Mouse (Mus musculus) MEL-GATA-1-ER (cell line): Measurements from ENCODE around the gene Tbc1d2b.

Experiments
- DNase-seq: peaks from one replicate; pipeline ENCODE4 v3.0.0-alpha.2; 2012; ENCODE audit warnings: low read depth; ENCODE audit errors: extremely low read depth

Gene Tbc1d2b

DNA sequence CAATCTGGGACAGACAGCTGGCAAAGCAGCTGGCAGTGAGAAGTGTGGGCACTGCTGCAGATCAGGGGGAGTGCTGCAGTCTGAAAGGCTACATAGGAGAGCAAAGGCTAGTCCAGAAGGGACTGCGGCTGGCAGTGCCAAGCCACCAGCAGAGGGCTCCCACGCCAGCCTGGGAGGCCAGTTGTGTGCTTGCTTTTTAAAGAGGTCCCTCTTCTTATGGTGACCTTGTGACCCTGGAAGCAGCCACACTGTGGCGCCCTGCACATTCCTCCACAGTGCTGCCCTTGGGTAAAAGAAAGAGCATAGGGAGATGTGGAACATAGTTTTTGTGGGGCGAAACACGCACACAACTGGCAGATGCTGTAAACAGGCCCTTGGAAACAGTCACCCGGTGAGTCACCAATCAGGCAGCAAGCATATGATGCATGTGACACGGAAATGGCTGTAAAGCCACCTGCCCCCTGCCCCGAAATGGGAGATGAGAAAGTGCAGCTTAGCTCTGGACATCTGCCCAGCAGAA, 66.1 kb downstream of the Tbc1d2b start:
- no peak for DNase-seq

DNA sequence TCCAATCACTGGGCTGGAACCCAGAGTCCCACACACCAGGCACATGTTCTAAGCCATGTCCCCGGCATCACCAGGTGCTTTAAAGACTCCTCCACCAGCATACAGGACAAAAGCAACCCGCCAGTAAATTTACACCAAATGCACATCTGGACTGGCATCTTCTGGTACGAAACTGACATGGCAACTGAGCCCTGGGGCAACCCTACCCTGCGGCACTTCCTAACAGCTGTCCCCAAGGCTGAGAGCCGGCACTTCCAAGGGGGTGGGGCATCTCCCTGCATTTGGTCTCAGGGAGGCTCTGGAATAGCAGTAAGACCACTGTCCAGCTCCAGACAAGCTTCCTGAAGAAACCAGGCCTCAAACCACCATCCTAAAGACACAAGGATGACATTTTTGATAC, 67.4 kb downstream of the Tbc1d2b start:
- no peak for DNase-seq

DNA sequence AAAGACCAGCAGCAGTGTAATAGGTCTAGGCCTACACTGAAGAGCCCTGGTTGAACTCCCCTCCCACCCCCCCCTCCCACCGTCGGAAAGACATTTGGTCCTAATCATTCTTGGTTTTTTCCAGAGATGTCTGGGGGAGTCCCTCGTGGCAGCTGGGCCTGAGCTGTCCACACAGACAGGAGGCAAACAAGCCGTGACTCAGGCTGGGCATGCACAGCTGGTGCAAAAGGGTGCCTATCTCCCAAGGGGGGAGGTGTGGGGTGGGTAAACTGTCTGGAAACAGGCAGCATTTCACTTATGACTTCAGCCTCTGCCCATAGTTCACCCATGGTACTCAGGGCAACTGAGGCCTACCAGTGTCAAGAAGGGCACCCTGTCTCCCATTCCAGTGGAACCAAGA, 69.1 kb downstream of the Tbc1d2b start:
- no peak for DNase-seq

DNA sequence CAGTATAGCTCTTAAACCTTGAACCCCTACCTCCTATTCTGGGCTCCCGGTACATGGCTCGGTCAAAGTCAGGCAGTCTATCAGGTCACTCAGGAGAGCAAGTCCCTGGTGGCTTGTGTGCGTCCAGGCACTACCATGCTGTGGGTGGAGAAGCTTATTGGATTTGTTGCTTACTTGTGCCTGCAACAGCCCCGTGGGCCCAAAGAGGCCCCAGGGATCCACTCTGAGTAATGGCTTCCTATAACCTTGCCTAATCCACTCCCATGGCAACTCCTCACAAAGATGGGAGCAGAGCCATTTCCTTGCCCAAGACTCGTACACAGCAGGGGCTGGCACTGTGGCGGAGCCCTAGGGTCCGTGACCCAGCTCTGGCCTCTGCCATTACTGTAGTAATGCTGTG, 69.5 kb downstream of the Tbc1d2b start:
- DNase-seq, result no peak

DNA sequence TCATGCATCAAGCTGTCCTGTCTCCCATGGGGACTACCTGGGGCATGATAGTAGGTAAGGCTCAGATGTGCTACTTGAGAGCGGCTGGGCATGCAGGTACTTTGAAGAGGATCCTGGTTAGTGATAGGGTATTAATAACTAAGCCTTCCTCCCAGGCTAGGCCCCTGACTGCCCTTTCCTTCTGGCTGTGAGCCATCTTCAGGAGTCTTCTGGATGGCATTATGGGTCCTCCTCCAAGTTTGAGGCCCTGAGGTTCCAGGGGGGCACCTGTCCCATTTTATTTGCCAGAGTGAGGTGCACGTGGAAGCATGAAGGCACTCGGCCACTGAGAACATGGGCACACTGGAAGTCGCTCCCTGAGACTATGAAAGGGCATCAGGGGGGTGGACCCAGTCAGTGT, 70.1 kb downstream of the Tbc1d2b start:
- DNase-seq, result no peak

DNA sequence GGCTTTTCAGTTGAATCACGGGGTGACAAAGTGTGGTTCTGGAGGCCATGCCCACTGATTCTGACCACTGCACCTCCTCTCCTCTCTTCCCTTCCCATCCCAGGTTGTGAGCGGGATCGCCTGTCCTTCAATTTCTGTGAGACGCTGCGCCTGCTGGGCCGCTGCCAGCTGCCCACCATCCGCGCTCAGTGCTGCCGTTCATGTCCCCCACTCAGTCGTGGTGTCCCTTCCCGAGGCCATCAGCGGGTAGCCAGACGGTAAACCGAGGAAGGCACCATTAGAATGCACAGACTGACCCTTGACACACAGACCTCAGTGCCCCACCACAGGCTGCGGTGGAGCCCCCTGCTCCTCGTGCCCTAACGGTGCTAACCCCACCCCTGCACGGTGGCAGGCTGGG, 71.0 kb downstream of the Tbc1d2b start:
- no peak for DNase-seq

DNA sequence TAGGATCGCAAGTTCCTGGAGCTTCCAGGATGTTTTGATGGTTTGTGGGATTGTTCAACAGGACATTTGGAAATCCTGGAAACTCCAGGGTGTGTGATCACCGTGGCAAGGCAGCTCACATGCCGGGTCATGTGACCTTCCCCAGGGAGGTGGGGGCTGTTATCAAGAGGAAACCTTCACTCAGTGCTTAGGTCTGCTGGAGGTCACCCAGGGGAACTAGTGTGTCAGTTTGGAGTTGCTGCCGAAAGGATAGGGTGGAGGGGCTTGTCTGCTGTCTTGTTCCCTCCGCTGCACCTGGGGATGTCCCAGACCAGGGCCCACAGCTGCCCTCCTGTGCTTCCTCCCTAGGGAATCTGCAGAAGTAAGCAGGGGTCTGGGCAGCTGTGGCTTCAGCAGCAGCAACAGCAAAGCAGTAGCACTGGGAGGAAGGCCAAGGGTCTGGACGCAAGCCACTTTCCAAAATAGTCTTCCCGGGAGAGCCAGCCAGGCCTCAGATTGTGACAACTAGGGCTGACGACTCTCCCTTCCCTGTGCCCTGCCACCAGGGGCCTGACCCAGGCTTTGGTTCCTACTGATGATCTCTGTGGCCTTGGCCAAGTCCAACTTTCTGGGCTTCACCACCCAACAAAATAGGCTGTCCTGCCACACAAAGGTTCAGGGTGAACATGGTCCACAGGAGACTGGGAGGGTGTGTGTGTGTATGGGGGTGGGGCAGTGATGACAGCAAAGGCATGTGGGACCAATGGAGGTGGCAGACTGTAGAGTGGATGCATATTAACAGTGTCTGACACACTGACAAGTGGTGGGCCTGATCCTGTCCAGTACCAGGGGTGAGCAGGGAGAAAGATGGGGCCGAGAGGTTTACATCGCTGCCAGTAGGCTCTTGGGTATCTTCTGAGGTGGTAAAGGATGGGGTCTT, 71.8 kb downstream of the Tbc1d2b start:
- DNase-seq, result no peak

DNA sequence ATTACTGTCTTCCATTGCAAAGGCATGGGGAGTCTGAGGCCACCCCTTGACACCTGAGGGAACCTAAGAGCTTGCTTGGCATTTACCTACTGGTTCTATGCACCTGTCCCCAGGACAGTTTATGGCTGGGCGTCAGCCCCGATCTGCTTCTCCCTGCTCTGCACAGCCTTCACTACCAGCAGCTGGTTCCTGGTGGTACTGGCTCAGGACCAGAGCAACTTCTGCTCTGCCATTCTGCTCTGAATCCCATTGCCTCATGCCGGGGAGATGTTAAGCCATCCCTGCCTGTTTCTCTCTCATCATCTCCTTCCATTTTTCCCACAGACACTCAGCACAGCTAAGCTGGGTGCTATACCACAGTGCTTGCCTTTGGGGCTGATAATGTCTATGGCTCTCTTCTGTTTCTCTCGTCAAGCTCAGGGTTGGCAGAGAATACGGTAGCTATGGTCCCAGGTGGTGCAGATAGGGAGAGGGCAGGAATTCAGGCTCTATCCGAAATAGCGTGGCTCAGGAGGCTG, 72.7 kb downstream of the Tbc1d2b start:
- no peak for DNase-seq

DNA sequence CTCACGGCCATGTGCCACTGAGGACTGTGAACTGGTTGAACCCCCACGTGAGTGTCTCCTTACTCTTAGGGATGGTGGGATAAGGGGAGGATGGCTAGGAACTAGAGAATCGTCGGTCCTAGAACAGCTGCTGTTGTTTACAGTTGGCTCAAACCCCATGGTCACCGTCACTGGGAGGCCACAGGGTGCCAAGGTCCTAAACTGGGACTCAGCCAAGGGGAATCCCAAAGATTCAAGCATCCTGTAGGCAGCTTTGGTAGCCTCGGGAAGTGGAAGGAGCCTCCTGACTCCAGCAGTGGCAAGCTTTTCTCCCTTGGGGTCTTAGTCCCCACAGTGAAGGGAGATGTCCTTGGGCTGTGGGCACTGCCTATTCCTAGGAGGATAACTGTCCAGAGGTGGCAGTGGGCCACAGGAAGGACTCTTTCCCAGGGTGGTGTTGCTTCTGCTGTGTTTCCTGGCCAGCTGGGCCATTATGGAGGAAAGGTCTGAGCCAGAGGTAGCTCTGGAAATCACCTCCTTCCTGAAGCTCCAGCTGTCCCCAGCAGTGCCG, 73.4 kb downstream of the Tbc1d2b start:
- no peak for DNase-seq

DNA sequence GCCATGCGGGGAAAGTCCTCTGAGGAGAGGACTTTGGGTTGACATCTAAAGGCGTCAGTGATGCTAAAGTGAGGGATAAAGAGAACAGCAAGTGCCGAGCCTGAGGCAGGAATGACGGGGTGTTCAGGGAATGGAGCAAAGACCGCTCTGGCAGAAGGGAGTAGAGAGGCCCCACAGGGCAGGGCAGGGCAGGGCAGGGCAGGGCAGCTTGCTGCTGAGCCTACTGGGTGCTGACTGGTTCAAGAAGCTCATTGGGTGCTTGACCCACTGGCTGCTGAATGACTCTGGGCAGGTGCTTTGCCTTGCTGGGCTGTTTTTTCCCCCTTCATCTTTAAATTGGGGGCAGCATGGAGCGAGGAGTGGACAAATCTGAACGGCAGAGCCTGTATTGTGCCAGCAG, 74.3 kb downstream of the Tbc1d2b start:
- DNase-seq, result no peak

DNA sequence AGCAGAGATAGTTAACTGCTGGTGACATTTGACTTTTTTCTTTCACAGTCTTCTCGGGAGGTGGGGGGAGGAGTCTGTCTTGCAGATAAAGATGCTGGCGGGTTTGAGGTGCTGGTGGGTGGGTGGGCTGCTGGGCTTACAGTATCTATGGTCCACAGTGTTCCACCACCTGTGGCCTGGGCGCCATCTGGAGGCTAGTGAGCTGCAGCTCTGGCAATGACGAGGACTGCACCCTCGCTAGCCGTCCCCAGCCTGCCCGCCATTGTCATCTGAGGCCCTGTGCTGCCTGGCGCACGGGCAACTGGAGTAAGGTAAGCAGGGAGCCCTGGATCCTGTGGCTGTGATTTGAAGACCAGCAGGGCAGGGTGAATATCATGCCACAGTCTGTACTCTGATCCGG, 75.6 kb downstream of the Tbc1d2b start:
- DNase-seq, result no peak

DNA sequence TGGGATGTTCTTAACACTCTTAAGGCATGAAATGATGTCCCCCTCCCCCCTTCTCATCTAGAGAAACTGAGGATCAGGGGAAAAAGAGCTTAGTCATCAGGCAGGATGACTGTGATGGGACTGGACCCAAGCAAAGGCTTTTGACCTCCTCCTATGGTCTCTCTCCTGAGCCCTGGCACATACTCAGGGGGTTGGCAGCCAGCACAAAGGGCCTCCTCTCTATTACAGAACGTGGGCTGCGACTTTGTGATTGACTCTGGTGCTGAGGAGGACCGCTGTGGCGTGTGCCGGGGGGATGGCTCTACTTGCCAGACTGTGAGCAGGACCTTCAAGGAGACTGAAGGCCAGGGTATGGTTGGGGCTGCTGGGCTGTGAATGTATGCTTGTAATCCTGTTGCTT, 81.2 kb downstream of the Tbc1d2b start:
- DNase-seq, result no peak

DNA sequence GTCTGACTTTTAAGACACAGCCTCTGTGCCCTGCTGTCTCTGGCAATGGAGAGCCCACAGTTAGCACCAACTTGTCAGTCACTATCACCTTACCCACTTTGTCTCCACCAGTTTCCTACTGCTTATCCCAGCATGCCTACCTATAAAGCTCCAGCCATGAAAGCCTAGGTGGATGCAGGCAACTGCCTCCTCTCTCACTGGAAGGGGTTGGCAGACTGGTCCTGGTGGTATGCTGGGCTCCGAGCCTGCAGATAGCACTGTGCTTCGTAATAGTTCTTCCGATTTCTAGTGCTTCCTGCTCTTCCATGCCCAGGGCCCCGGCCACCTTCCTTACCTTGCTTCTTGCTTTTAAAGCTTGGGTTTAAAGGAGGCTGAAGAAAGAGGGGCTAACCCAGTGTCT, 81.7 kb downstream of the Tbc1d2b start:
- DNase-seq, result no peak

DNA sequence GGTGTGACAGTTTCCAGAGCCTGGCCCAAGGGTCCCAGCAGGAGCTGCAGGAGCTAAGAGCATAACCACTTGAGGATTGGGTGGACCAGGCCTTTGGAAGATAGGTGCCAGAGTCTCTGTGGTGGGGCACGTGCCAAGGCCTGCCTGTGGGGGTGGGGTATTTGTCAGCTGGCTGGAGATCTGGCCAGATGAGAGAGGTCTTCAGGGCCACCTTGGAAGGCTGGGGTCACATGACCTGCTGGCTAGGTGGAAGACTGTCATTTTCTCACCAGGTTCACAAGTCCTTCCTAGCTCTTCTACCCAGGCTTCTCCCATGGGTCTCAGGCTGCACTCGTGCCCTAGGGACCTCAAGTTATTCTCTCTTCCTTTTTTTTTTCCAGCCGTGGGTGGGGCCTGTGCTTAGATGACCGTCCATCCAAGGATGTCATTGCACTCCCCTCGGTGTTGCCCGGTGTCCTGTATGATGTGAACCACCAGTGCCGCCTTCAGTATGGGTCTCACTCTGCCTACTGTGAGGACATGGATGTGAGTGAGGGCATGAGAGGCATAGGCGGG, 85.2 kb downstream of the Tbc1d2b start:
- DNase-seq, result no peak

DNA sequence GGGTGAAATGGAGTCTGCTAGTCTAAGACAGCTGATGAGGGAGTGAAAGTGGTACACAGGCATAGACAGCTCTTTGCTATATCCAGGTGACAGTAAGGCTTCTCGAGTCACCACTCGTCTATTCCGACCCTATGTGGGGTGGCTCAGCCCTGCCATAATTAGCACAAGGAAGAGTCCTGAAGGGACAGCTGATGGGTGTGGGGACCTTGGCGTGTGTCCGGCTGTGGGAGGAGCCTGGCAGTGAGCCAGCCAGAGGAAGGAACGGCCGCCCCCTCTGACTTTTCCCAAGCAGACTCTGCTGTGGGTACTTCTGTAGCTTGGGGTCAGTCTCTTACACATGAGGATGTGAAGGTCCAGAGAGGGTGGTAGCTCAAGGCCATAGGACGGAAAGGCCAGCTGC, 86.5 kb downstream of the Tbc1d2b start:
- DNase-seq, result no peak

DNA sequence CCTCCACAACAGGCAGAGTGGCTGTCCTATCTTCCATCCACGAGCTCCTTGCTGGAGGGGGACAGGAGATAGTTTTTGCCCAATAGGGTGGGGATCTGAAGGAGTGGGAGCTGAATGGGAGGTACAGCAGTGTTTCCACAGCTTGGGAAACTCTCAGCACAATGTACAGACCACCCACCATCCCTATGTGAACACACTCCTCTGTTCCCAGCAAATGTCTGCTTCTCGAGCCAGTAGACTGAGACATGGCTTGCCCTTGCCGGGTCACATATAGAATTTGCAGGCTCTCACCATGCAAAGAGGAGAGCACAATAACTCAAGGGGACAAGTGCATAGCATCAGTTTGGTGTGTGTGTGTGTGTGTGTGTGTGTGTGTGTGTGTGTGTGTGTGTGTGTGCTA, 87.1 kb downstream of the Tbc1d2b start:
- DNase-seq, result no peak

DNA sequence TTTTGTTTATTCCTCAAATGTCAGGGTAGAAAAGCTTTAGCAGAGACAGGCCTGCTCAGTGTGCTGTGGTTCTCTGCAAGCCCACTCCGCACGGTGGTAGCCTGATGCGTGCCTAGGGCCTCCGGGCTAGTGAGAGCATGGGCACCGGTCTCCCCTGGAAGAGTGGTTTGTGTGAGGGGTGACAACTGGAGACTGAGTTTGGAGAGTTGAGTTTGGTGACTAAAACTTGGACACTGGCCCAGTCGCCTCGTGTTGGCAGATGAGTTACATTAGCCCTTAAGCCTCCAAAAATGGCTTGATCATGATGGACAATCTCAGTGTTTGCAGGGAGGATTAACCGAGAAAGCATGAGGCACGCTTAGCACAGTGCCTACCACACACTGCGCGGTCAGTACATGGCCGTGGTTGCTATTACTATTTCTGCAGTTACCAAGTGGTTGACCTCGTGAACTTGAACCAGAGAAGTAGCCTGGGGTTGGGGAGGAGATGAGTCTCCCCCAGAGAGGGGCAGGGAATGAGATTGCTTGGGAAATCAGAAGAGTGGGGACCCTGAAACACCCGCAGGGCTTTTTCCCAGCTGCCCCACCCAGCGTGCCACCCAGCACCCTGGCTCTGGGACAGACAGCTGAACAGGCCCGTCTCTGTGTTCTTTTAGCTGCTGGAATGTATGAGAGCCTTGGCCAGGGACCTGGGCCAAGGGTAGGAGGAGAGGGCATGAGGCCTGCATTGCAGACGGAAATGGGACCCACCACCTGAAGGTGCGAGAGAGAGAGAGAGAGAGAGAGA, 87.8 kb downstream of the Tbc1d2b start:
- DNase-seq, result no peak

DNA sequence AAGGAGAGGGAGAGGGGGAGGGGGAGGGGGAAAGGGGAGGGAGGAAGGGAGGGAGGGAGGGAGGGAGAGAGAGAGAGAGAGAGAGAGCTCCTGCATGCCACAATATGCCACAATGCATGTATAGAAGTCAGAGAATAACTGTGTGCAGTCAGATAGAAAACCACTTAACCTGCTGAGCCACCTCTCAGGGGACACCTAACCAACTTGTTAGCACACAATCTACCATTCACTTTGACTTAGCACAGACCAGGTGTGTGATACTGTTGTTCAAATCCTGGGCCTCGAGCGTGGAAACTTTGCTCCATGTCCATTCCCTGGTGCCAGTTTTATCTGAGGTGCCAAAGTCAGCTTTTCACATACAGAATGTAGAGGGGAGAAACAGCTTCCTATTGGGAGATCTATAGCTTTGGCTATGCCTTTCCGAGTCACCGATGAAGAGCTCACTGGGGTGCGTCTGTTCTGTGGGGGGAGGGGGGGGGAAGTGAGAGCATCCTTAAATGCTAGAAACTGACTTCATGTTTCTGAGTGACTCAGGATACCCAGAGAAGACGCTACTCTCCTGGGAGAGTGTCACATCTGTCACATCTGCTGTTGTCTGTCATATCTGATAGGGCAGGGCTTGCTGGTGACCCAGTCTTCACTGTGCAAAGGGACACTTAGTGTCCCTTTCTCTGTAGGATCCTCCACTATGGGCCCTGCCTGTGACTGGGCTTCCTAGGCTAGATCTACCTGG, 88.8 kb downstream of the Tbc1d2b start:
- no peak for DNase-seq

DNA sequence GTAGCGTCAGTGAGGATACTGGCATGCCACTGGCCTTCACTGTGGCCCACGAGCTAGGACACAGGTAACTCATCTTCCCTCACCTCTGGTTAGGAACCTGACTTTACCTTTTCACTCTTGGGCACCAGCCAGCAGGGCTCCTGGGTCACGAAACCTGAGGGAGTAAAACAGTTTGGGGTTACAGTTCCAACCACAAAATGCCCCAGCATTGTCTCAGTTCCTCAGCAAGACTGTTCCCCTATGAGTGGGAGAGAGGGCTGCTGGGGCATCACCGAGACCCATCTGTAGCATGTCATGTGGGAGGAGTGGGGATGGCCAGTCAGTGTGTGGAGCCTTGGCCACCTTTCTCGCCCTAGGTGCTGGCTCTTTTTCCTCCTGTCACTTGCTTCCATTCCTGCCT, 91.2 kb downstream of the Tbc1d2b start:
- no peak for DNase-seq

DNA sequence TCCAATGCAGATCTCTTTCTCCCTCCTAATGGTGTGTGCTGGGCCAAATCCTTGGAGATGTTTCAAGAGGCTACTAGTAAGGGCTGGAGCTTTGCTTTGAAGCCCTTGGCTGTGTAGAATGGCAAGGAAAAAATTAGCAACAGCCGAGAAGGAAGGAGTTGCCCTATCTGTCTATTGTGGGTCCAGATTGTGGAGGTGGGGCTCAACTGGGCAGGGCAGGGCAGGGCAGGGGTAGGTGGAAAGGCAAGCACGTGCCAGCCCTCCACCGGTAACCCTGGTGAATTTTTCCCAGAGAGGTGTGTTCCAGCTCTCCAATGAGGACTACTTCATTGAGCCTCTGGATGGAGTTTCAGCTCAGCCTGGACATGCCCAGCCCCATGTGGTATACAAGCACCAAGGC, 97.3 kb downstream of the Tbc1d2b start:
- DNase-seq, result no peak
